Mouse (Mus musculus) left cerebral cortex, postnatal 14 days (tissue): ENCODE data around the gene Gm9268. TPM values are rescaled to one million over a fixed set of nuclear protein-coding genes. Genes with fewer than 3 reads are reported as not detected.
A peak's percentile ranks its signal among the peaks of the same experiment; 100 is the strongest.
"Not testable (repeated sequence)": the region's sequence is repeated elsewhere in the genome, so short reads cannot be mapped to it uniquely, and the experiment has no call there.

Source experiments
- DNase-seq, 2 experiments: peaks; one replicate each; pipeline ENCODE4 v3.0.0; 2021 to 2022; ENCODE audit warnings: low spot score in 2 of 2, mixed read lengths in 1 of 2
- intact Hi-C: fragments of 180-260 bp; cut with DNase I; formaldehyde crosslinking; loops from one replicate; pipeline ENCODE4 v1.15.1; 2025
- long read RNA-seq, 2 experiments: library from polyadenylated mRNA; stranded (forward); transcript quantifications; one replicate each; pipeline ENCODE4 v2.0.0; 2021
- total RNA-seq, 2 experiments: library from RNA; stranded (reverse); gene quantifications; 2 replicates each; pipeline ENCODE4 v1.2.3; 2021

Gene Gm9268
- not detected for total RNA-seq
- long read RNA-seq, experiment 1 = 0 reads
- long read RNA-seq, experiment 2 = 0 reads

DNA sequence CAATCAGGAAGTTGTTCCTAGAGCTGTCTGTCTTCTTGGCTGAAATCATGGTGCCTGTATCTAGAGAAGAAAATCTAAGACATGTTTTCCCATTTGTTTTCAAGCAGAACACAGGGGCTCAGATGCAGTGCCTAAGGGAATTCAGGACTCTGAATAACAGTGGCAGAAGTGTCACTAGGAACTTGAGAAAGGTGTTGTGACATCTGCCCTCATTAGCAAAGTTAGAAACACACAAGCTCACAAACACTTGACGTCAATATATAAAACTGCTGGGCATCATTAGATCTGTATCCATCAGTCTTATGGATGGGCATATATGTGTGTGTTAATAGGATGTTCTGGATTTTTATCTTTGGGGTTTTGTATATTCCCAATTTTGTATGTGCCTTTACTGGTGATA lies at the start of gene Gm9268:
Gene Gm9268, plus strand, starts transcription at position 301 of the 400 bp plus-strand sequence.
- intact Hi-C loops, DNase-seq: not testable (repeated sequence)

DNA sequence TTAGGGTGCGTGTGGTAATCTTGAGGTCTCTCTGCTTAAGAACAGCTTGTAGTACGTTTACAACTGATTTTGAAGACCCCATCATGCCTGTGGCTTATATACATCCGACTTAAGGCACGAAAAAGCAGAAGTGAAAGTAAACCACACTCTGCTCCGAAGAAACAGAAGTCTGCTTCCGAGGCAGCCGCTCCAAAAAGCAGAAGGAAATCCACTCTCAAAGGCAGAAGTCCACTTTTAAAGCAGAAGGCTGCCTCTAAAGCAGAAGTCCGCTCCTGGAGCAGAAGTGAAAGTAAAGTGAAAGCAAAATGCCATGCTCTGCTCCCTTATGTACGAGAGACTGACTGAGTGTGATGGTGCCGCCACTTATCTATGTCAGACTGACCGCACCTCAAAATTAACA lies 38.5 kb upstream of the Gm9268 start:
- DNase-seq = peak in 1 of 2 experiments; percentile 1
- intact Hi-C loops = no loop called here

DNA sequence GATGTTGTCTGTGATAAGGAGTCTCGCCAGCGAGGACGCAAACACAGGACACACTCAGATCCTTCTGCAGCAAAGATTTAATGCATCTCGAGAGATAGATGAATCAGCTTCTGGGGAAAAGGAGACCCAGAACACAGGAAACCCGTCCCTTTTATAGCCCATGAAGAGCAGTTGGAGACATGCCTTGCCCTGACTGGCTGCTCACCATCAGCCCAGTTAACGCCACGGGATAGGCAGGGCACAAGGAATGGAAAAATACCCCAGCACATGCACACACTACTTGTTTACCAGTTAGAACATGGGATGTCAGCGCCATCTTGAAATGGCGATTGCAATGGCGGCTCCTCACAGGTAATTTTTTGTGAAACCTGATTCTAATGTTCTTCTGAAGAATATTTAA lies 37.8 kb upstream of the Gm9268 start:
- DNase-seq = no peak
- intact Hi-C loops = no loop called here

DNA sequence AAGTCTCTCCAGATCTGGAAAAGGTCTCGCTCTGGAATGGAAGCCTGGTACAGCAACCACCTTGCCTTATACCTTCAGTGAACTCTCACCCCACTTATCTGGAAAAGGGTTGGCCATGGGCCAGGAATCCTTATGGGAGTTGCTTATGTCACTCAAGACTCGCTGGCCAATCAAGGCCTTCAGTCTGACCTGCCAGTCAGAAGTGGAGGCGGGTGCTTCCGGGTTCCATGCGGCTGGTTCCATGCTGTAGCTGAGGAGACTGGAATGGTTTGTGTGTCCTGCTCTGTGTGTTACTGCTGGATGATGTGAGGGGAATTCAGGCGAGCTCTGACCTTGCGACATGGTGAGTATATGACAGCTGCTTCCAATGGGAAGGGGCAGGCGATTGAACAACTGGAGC lies 59.3 kb downstream of the Gm9268 start:
- intact Hi-C loops = no loop called here

More for the DNA sequence above, 59.3 kb downstream of the Gm9268 start:
- no peak for DNase-seq

Other genes starting within 250 kb of the Gm9268 start
- not detected for gene Vmn2r62, start 225.2 kb upstream of the Gm9268 start, total RNA-seq
- under 1 TPM; 0.11 to 0.19 TPM for gene Gm2381, start 151.5 kb upstream of the Gm9268 start, total RNA-seq
- not detected for gene Vmn2r63, start 84.9 kb upstream of the Gm9268 start, total RNA-seq
- gene Zfp936, start 95.5 kb downstream of the Gm9268 start, total RNA-seq = not detected